Mouse (Mus musculus): ENCODE data around the gene B3gnt2. TPM values are rescaled to one million over a fixed set of nuclear protein-coding genes. Genes with fewer than 3 reads are reported as not detected.

B3gnt2 gene
- total RNA-seq, 2 experiments from 2014 or later: 6.3 to 8.8 TPM

GRCm38 (mm10) chr11:22778596-22778995 is 82.2 kb downstream of the B3gnt2 start:
- DNase-seq (ENCODE audit: low spot score in 2 of 2): no peak

- no peak for DNase-seq (ENCODE audit: low spot score in 2 of 2)
These were observed 83.2 kb downstream of the B3gnt2 start for GRCm38 (mm10) chr11:22777531-22777930.

GRCm38 (mm10) chr11:22774821-22775220 is 85.9 kb downstream of the B3gnt2 start:
- no peak for DNase-seq (ENCODE audit: low spot score in 2 of 2)

DNA sequence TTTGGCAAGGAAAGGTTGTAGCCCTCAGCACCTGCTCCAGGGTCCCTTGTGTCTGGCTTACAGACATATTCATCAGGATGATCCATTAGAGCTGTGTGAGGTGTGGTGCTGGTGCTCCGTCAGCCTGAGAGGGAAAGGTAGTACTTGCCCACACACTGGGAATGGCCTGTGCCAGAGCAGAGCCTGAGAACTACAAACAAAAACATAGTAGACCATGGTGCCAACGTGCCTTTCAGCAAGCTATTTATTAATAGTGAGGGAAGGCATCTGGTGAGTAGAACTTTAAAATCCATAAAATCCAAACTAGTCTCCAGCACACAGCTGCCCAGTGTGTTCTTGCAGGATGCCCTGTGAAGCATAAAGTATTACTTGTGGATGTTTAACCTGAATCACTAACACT is 94.5 kb downstream of the B3gnt2 start:
- no peak for DNase-seq (ENCODE audit: low spot score in 2 of 2)

GRCm38 (mm10) chr11:22765425-22765824 is 95.3 kb downstream of the B3gnt2 start:
- DNase-seq (ENCODE audit: low spot score in 2 of 2): no peak

DNA sequence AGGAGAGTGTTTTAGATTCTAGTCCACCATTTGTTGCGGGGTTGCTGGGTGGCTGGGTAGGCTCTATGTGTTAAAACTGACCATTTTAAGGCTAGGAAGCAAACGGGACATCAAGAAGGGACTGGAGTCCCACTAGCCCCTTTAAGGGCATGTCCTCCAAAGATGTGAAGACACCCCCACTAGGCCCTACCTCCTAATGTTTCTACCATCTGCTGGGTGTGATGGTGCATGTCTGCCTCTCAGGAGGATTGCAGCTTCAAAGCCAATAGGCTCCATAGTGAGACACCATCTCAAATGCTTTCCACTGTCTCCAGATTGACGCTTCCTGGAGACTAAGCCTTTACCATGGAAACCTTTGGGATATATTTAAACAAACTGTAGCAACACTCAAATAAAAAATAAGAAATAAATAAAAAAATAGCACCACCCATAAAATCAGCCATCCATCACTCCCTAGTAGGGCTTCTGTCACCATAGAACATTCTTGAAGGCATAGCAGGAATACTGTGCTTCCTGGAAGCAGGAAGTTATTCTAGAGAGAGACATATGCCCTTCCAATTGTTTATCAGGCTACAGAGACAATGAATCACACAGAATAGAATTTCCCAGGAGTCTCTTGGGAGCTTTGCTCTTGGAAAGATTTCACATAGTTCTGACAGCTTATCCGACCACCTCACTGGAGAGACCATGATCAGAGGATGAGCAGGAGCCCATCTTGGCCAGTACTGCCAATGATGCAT is 97.0 kb downstream of the B3gnt2 start:
- DNase-seq (ENCODE audit: low spot score in 2 of 2): no peak

DNA sequence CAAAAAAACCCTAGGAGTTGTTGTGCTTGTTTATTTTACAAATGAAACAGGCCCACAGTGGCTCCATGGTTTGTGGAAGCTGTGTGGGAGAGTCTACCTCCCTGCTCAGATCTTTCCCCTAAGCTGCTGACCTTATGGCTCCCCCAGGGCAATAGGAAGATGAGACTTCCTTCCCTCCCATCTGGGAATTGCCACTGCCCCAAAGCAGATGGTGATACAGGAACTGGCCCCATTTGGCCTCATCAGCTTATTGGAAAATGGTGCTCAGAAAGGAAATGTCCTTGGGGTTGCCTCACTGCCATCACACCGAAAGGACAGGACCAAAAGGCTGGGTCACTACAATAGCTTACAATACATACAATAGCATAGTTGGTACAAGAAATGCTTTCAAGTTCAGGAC is 97.7 kb downstream of the B3gnt2 start:
- no peak for DNase-seq (ENCODE audit: low spot score in 2 of 2)

GRCm38 (mm10) chr11:22762236-22762927 is 98.4 kb downstream of the B3gnt2 start:
- no peak for DNase-seq (ENCODE audit: low spot score in 2 of 2)

- DNase-seq (ENCODE audit: low spot score in 2 of 2): no peak
These were observed 101.0 kb downstream of the B3gnt2 start for GRCm38 (mm10) chr11:22759783-22760182.

DNA sequence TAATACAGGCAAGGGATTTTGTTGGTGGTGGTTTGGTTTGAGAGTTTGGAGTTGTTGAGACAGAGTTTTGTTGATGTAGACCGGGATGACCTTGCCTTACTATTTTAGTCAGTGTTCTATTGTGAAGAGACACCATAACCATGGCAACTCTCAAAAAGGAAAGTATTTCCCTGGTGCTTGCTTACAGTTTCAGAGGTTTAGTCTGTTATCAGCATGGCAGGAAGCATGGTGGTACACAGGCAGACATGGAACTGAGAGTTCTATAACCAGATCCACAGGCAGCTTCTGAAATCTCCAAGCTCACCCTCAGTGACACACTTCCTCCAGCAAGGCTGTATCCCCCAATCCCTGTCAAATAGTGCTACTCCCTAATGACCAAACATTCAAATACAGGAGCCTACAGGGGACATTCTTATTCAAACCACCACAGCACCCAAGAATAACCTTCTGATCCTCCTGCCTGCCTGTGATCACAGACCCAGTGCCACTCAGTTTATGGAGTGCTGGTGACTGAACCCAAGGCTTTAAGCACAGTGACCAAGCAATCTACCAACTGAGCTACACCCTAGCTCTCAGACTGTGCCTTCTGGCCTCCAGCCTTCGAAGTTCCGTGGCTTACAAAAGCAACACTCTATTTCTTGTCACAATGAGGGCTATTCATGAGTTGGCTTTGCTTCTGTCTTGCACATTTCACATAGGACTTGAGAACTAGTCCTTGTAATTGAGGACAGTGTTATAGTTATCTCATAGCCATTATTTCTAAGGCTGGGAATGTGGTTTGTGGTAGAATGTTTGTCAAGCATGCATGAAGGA is 104.4 kb downstream of the B3gnt2 start:
- no peak for DNase-seq (ENCODE audit: low spot score in 2 of 2)

DNA sequence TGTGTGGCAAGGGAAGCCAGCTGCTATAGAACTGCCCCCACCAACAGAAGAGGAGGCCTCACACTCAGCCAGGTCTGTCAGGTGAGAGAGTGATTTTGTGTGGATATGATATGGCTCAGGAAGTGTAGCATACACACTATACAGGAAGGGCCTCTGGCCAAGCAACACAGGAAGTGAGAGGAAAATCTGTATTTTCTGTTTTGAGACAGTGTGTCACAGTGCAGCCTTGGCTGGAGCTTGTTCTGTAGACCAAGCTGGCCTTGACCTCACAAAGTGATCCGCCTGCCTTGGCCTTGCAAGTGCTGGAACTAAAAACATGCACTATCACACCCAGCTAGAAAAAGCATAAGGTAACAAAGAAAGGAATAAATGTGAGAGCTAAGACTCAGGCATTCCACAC is 105.6 kb downstream of the B3gnt2 start:
- DNase-seq (ENCODE audit: low spot score in 2 of 2): no peak

GRCm38 (mm10) chr11:22752596-22752995 is 108.2 kb downstream of the B3gnt2 start:
- no peak for DNase-seq (ENCODE audit: low spot score in 2 of 2)

DNA sequence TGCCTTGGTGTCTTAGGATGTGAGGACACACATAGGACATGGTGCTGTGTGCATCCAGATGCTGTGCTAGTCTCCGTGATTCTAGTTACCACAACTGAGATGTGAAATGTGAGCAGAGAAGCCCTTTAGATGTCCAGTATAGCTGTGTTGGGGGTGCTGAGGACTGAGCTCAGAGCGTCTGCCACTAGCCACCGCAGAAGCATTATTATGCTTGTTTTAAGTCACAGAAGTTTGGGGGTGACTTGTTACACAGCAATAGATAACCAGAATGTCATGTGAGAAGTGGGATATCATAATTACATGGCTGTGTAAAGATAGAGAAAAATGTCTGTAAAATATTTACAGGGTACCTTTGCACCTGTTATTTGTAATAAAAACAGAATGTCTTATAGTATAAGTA is 109.2 kb downstream of the B3gnt2 start:
- no peak for DNase-seq (ENCODE audit: low spot score in 2 of 2)

DNA sequence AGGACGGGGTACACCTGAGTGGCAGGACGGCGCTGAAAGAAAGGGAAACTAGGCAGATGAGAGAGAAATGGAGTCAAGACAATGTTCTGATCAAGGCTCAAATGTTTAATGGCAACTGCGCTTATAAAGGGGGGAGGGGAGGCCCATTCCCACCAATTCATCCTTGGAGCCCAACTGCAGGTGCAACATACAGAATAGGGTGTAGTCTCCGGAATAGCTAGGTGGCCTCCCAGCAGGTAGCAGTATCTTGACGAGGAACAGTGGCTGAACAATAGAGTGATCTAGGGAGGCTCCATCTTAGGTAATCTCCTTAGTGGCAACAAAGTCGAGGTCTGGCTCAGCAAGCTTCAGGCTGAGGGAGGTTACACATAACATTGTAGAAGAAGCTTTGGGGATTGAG is 113.4 kb downstream of the B3gnt2 start:
- no peak for DNase-seq (ENCODE audit: low spot score in 2 of 2)

DNA sequence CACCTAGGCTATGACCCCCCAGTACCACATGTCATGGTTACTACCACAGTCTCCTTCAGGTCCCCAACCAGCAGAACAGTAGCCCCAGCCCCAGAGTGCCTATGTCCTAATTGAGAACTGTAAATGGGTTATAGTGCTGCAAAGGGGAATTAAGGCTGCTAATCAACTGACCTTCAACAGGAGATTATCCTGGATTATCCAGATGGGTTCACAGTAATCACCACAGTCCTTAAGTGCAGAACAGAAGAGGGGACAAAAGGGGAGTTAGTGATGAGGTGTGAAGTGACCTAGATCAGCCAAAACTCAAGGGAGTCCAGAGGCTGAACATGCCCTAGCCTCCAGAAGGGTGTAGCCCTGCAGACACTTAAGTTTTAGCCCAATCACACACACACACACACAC is 115.4 kb downstream of the B3gnt2 start:
- DNase-seq (ENCODE audit: low spot score in 2 of 2): no peak

DNA sequence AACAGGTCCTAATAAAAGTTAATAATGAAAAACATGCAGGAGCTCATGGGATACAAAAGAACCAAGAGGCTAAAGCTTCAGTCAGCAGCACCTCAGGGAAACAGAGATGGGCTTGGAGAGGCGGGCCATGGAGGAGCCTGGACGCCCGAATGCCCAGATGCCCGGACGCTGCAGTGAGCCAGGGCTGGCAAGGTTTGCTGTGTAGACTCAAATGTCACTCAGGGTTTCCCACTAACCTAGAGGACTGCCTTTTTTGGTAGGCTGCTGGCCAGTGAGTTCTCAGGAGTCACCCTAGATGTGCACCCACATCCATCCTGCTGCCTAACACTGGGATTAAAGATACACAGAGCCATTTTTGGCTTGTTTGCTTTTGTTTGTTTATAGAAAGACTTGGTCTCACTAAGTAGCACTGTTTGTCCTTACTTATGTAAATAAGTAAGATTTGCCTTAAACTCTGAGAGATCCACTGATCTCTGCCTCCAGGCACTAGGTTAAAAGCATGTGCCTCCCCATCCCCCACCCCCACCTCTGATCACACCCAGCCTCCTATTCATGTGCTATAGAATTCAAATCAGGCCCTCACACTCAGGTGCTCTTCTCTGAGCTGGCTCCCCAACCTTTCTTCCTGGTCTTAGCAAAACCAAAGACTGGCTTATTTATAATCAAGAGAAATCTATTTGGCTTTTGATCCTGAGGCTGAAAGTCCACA is 117.0 kb downstream of the B3gnt2 start:
- no peak for DNase-seq (ENCODE audit: low spot score in 2 of 2)

GRCm38 (mm10) chr11:22741998-22742626 is 118.6 kb downstream of the B3gnt2 start:
- no peak for DNase-seq (ENCODE audit: low spot score in 2 of 2)

DNA sequence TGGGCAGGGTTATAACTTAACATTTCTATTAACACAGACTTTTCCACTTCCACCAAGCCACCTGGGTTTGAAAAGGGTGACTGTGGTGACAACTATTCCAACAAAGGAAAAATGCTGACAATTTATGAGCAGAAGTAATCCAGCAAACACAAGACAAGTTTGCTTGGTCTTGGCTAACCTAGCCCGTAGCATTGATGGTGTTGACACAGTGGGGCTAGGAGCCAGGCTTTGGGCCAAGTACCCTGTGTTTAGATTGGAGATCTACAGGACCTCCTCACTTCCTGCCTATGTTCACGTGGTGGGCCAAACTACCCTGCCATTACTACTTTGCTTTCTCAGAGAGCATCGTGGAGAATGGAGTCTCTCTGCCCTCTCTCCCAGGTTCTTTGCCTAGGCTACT is 119.3 kb downstream of the B3gnt2 start:
- no peak for DNase-seq (ENCODE audit: low spot score in 2 of 2)

- no peak for DNase-seq (ENCODE audit: low spot score in 2 of 2)
These were observed 121.1 kb downstream of the B3gnt2 start for GRCm38 (mm10) chr11:22739497-22740288.

All from gastrocnemius, postnatal 4 days (tissue).